Mouse (Mus musculus) mesoderm, embryonic 11.5 days (tissue): ENCODE results near the gene Ttc23l.
"Not testable (repeated sequence)": the region's sequence is repeated elsewhere in the genome, so short reads cannot be mapped to it uniquely, and the experiment has no call there.

Experiments
- DNase-seq: peaks from one replicate; pipeline ENCODE4 v3.0.0-alpha.2; 2012; ENCODE audit warnings: low read depth, low spot score

Ttc23l gene

DNA sequence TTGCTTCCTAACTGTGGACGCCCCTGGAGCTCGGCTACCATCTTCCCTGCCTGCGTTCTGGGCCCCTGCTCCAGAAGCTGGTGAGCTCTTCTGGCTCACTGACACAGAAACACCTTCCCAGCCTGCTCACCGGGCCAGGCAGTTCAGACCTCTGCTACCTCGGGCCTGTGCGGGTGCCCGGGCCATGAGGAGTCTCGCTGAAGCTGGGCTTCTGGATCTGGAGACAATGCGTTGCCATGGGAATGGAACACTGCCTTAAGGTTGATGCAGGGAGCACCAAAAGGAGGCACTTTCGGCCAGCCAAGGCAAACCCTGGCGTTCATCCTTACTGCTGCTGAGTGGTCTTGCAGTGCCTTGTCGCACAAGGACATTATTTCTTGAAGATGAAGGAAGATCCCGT lies at the start of gene Ttc23l:
TSS of gene Ttc23l (minus strand) at position 204 of the 400 bp plus-strand sequence.
- DNase-seq = no peak

- DNase-seq = no peak
Measured at GRCm38 (mm10) chr15:10599413-10599812, 40.9 kb upstream of the Ttc23l start.

GRCm38 (mm10) chr15:10598259-10599225 lies 40.1 kb upstream of the Ttc23l start:
- peak; percentile 76 for DNase-seq

- no peak for DNase-seq
Measured at GRCm38 (mm10) chr15:10596871-10597270, 38.4 kb upstream of the Ttc23l start.

DNA sequence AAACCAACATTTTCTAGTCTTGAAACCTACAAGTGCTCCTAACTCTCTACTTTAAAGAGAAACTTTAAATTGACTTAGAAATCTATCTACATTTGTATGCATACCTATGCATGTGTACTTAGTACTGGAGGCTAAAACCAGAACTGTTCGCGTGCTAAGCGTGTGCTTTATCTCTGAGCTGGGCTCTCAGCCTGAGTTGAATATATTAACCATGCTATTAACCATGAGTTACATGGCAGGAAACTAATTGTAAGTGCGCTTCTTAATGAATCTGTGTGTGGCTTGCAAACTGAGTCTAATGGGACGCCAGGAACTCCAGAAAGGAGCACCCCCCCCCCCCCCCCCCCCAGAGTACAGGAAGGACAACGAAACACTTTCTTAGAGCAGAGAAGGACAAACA lies 36.9 kb upstream of the Ttc23l start:
- no peak for DNase-seq

- no peak for DNase-seq
Measured at GRCm38 (mm10) chr15:10594910-10595309, 36.4 kb upstream of the Ttc23l start.

GRCm38 (mm10) chr15:10593094-10593493 lies 34.6 kb upstream of the Ttc23l start:
- no peak for DNase-seq

- DNase-seq = no peak
Measured at GRCm38 (mm10) chr15:10586565-10586964, 28.1 kb upstream of the Ttc23l start.

DNA sequence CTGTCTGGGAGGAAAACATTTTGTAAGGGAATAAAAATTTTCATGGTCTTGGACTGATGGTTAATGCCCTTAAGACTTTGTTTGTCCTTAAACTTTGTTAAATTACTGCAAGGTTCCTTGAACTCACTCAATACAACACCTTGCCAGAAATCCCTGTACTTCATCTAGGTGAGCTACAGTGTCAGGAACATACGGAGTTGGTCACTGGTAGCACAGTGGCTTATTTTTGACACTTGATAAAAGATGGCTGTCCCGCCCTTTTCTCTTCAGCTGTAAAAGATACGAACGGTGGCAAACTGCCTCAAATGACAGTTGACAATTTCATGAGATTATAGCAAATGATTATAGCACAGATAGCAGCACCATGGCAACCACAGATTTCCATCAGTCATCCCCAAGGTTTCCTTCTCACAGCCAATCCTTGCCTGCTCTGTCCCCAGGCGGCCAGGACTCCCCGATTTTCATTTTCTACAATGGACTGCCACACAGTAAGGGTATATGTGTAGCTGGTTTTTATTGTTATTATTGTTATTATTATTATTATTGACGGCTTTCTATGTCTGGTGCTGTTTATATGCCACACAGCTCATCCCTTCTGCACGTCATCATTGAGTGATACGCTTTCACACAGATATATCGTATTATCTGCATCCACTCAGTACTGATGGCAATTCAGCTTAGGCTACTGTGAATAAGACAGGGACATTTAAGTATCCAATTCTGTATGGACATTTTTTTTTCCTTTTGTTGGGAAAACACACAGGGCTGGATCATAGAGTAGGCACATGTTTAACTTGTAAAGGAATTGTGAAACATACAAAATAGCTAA lies 26.1 kb upstream of the Ttc23l start:
- no peak for DNase-seq

- DNase-seq = peak; percentile 73
Measured at GRCm38 (mm10) chr15:10583408-10583807, 24.9 kb upstream of the Ttc23l start.

DNA sequence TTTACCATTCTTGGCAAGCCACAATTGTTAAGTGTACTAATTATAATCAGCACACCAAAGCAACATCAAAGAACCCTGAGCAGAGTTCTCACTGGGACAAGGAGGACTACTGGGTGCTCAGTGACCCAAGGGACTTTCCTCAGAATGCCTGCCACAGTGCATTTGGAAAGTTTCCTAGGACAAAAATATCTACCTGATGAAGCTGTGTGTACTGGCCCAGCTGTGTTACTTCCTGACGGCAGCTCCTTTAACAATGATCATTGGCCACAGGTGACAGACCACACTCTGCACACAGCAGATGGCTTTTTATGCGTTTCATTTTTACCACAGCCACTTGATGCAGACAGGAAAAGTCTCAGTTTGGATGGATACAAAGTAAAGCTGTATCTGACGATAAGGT lies 20.7 kb upstream of the Ttc23l start:
- no peak for DNase-seq

GRCm38 (mm10) chr15:10566486-10566885 lies 8.0 kb upstream of the Ttc23l start:
- DNase-seq = no peak

DNA sequence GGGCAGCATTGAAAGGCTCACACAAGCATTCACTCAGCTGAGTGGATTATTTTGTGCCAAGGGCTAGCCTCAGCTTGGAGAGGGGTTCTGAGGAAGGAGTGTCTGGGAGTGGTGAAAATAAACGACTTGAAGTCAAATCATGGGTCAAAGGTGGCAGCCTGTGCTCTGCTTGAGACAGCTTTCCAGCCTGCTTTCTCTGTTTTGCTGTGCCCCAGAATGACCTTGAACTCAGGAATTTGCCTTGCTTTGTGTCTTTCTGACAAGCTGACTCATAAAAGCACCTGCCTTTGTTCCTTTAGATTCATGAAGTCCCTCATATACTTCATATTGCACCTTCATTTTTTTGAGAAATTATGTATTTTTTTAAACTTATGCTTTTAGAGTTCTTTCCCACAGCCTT lies 5.7 kb upstream of the Ttc23l start:
- DNase-seq = no peak

DNA sequence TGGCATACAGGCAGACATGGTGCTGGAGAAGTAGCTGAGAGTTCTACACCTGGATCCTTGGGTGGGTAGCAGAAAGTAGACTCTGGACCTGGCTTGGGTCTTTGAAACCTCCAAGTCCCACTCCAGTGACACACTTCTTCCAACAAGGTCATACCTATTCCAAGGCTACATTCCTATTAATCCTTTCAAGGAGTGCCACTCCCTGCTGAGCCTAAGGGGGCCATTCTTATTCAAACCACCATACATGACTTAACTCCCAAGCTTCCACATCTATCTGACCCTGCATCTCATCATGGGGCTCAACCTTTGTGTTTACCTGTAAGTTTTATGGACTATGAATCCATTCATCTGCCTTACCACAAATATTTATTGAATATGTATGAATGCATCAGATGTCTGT lies 3.8 kb upstream of the Ttc23l start:
- DNase-seq = no peak

DNA sequence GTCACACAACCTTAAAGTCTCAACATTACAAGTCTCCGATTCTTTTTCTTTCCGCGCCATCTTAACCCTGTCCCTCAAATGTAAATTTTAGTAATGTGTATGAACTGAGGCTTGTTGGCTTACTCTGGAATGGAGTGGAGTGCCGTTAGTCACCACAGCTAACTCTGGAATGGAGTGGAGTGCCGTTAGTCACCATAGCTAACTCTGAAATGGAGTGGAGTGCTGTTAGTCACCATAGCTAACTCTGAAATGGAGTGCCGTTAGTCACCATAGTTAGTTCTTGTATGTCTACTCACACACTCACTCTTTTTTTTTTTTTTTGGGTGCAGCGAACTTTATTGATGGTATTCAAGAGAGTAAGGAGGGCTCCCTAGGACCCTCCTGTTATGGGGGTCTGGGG lies 1.5 kb upstream of the Ttc23l start:
- no peak for DNase-seq

GRCm38 (mm10) chr15:10554336-10554735 lies 4.1 kb downstream of the Ttc23l start:
- no peak for DNase-seq

DNA sequence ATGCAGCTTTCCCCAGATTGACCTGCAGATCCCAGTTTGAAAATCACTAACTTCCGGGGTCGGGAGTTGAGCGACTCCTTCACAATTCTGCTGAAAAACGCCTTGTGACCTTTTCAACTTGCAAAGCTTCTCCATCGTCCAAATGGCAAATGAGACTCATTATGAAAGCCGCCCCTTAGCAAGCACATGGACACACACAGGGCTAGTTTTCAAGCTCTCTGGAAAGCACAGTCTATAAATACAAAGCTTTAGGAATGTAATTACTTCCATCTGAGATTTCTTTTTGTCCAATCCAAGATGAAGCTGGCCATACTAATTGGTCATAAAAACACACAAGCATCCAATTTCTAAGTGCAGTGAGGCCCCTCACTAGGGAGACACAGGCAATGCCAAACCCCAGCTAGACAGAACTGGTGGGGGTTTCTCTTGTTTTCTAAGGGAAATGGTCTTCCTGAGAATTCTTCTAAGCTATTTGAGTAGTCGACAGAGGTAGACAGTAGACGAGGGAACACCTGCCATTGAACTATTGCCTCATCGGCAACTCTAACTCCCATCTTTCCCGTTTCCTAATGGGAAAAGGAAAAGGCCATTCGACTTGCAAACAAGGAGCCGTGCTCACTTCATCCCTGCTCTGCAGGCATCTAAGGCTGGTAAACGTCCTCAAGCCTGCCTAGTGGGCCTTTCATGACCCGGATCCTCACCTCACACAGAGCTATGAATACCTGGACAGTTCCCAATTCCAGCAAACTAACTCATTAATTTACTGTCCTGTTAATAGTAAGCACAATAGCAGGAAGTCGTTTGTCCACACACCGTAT lies 18.0 kb downstream of the Ttc23l start:
- DNase-seq = no peak

- DNase-seq = no peak
Measured at GRCm38 (mm10) chr15:10535969-10536368, 22.5 kb downstream of the Ttc23l start.

DNA sequence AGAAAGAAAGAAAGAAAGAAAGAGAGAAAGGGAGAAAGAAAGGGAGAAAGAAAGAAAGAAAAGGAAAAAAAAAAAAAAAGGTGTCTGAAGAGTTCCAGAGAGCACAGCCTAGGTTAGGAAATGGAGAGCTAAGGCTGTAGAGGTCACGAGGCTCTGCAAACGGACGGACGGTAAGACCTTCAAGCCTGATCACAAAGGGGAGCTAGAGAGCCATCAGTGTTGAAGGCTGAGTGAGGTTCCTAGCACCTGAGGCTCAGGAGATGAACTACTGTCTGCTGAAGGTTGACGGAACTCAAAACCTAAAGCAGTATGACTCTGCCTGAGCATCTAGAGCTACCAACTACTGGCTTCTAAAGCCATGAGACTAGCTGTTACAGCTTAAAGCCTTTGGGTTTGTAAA lies 23.9 kb downstream of the Ttc23l start:
- no peak for DNase-seq

DNA sequence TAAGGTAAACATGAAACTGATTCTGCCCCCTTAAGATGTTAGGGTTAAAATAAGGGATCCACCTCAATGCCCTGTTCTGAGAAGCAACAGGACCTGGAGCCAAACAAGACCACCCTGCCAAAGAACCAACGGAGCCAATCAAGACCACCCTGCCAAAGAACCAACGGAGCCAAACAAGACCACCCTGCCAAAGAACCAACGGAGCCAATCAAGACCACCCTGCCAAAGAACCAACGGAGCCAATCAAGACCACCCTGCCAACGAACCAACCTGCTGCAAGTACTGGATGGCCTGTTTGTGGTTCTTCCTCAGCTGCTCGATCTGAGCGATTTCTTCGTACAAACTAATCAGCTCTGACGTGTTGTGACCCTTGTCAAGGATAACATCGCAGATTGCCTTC lies 25.1 kb downstream of the Ttc23l start:
- DNase-seq = not testable (repeated sequence)

DNA sequence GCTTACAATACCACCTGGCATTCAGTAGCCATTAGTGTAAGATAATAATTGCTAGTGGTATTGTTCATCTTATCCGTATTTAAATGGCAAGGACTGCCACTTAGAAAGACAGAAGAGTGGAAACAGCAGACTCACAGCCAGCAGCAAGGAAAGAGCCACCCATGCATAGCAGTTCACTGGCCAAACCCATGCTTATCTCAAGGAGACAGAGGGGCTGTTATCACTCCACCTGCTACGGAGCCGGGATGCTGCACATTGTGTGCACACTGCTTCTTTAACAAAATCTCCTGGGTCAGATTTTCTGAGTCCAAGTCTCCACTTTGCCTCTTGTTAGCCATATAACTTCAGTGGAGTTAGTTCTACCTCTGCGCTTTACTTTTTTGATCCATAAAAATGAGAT lies 27.1 kb downstream of the Ttc23l start:
- DNase-seq = no peak

DNA sequence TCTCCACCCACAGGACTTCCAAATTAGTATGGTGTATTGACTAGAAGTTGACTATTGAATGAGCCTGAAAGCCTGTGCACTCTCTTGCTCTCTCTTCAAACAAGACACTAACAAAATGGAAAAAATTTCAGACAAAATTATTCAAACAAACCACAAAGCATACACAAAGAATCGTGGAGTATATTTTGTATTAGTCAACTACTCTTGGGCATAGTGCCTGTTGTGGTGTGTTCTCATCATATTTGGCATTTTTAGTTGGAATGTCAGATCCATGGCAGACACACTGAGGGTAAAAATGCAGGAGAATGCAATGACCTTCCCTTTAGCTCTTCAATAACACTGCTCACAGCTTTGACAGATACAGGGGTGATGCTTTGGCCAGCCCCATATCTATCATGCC lies 32.6 kb downstream of the Ttc23l start:
- no peak for DNase-seq
